Mouse (Mus musculus): ENCODE data around the gene Rbfox1. TPM values are rescaled to one million over a fixed set of nuclear protein-coding genes. Genes with fewer than 3 reads are reported as not detected.

Gene Rbfox1
- polyA plus RNA-seq, 1 experiment from 2014 or later = 52.1 TPM

DNA sequence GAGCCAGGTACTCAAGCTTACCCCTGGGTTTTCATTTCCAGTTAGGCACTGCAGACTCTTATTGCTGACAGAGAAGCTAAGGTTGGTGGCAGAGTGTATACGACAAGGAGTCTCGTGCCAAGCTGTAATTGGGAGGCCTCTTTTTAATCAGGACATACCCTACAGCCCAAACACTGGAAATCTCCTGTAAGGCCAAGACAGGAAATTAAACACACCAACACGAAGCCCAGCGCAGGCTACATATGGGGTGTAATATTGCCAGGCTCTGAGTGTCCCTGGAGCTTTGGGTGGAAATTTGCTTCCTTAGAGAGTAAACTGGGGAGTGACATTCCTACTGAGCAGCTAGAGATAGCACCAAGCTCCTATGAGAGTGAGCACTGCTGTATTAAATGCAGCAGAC lies 279.3 kb downstream of the Rbfox1 start:
- H3K4me2 ChIP-seq = no peak overlapping the region
- H3K9me3 ChIP-seq (replicated peaks) = no peaks in the 10 kb centered on the region
- no peak overlapping the region for H3K4me3 ChIP-seq
- no peak overlapping the region for H3K9ac ChIP-seq
- no peaks in the 10 kb centered on the region for H3K4me1 ChIP-seq
- 78% methylated on average over 4 of the region's 4 CpGs for WGBS
- H3K27ac ChIP-seq = no peak overlapping the region
- no peaks in the 10 kb centered on the region for H3K36me3 ChIP-seq (ENCODE audit: poor library complexity, severe bottlenecking)
- no peaks in the 10 kb centered on the region for H3K27me3 ChIP-seq
- ATAC-seq = no peak

DNA sequence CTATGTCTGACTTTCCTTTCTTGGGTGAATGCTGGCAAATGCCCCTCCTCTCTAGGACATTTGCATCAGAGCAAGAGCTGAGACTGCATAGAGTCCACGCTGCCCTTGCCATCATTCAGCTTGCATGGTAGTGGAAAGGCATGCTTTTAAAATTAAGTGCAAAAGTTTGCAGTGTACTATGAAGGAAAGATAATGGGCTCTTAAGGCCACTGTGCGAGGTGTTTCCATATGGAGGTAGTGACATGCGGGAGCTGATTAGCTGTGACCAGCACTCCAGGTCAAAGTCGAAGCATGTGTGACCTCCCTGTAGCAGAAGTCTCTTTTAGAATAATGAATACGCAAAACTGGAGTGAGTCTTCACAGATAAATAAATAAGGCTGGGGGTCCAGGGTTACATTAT lies 284.2 kb downstream of the Rbfox1 start:
- Histone ChIP-seq H3K27ac (no peak overlapping the region), H3K4me2 (no peak overlapping the region), H3K4me3 (no peak overlapping the region), H3K9ac (no peak overlapping the region), H3K9me3 (replicated peaks) (no peaks in the 10 kb centered on the region), H3K27me3 (no peaks in the 10 kb centered on the region), H3K4me1 (no peaks in the 10 kb centered on the region), H3K36me3 (ENCODE audit: poor library complexity, severe bottlenecking) (no peaks in the 10 kb centered on the region)
- WGBS = 85% methylated on average over 5 of the region's 5 CpGs
- ATAC-seq = no peak

DNA sequence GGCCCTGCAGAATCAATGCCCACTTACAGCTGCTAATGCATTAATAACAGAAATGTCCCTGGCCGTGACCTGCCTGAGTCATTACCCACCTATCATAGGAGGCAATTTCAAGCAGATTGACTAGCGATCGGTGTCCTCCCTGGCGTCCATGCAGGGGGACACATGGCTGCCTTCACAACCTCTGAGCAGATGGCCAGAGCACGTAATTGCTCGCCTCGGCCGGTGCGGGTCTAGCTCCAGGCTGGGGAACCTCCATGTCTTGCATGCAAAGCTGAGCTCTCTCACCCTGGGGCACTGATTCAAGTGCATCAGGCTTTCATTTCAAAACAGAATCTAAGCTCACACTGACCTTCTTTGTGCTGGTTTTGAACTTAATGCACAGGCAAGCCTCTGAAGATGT lies 295.7 kb downstream of the Rbfox1 start:
- Histone ChIP-seq H3K27me3 (no peaks in the 10 kb centered on the region), H3K9me3 (replicated peaks) (no peaks in the 10 kb centered on the region), H3K36me3 (ENCODE audit: poor library complexity, severe bottlenecking) (no peaks in the 10 kb centered on the region), H3K9ac (no peak overlapping the region), H3K4me1 (no peaks in the 10 kb centered on the region), H3K4me3 (no peak overlapping the region), H3K27ac (no peak overlapping the region), H3K4me2 (no peak overlapping the region)
- 94% methylated on average over 9 of the region's 9 CpGs for WGBS
- ATAC-seq = no peak

GRCm38 (mm10) chr16:6182329-6182728 lies 297.2 kb downstream of the Rbfox1 start:
- Histone ChIP-seq H3K27me3 (no peaks in the 10 kb centered on the region), H3K9me3 (replicated peaks) (no peaks in the 10 kb centered on the region), H3K36me3 (ENCODE audit: poor library complexity, severe bottlenecking) (no peaks in the 10 kb centered on the region), H3K9ac (no peak overlapping the region), H3K4me1 (no peaks in the 10 kb centered on the region), H3K4me3 (no peak overlapping the region), H3K4me2 (no peak overlapping the region), H3K27ac (no peak overlapping the region)
- ATAC-seq = no peak

DNA sequence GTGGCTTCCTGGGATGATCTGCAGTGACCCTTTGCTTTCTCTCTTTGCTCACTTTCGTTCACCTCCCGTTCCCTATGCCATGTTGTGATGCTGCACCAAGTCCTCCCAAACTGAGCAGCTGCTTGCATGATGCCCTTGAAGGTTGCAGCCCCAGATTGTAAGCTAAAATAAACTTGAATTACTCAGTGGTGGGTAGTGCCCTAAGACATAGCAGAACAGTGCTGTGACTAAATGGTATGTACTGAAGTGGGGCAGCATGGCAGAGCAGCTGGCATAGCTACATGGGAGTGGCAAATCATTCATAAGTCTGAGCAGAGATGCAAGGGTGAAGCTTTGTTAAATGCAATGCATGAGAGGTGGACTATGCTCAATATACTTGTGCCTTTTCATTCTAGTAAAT lies 307.2 kb downstream of the Rbfox1 start:
- no peak overlapping the region for H3K4me3 ChIP-seq
- 83% methylated on average over 2 of the region's 2 CpGs for WGBS
- no peak for ATAC-seq
- no peak overlapping the region for H3K4me2 ChIP-seq
- no peak overlapping the region for H3K9ac ChIP-seq
- no peaks in the 10 kb centered on the region for H3K4me1 ChIP-seq
- no peaks in the 10 kb centered on the region for H3K36me3 ChIP-seq (ENCODE audit: poor library complexity, severe bottlenecking)
- H3K9me3 ChIP-seq (replicated peaks) = no peaks in the 10 kb centered on the region
- no peak overlapping the region for H3K27ac ChIP-seq
- H3K27me3 ChIP-seq = no peaks in the 10 kb centered on the region

DNA sequence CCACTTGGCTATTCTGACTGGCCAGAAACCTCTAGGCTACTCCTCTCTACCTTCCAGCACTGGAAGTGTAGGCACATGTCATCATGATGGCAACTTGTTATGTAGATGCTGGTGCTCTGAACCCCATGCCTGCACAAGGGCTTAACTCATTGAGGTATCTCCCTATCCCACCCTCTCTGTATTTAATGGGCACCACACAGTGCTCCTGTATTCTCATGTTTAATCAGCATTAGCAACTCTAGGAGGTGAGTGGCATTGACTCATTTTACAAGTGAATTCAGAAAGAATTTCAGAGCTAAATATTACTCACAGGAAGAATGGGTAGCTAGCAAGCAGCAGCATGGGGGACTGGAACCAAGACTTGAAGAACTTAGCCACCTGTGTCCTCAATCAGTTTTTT lies 321.3 kb downstream of the Rbfox1 start:
- H3K9me3 ChIP-seq (replicated peaks) = no peaks in the 10 kb centered on the region
- no peaks in the 10 kb centered on the region for H3K36me3 ChIP-seq (ENCODE audit: poor library complexity, severe bottlenecking)
- no peaks in the 10 kb centered on the region for H3K27me3 ChIP-seq
- no peak overlapping the region for H3K27ac ChIP-seq
- no peak overlapping the region for H3K9ac ChIP-seq
- ATAC-seq = no peak
- no peak overlapping the region for H3K4me3 ChIP-seq
- H3K4me1 ChIP-seq = no peaks in the 10 kb centered on the region
- H3K4me2 ChIP-seq = no peak overlapping the region

DNA sequence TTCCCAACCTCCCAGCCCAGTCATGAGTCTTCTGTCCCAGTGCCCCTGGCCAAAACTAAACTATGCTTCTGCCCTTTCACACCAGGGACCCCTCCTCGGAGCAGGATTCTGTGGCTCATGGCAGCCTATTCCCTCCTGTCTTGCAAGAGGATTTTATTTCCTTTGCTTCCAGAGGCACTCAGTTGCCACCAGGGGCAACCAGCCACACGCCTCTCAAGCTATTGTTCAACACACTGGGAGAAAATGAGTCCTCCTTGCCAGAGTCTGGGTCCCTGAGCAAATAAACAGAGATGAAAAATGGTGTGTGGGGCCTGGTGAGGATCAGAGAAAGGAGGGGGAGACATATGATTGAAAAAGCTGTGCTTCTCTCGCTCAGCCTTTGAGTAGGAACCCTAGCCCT lies 327.8 kb downstream of the Rbfox1 start:
- no peaks in the 10 kb centered on the region for H3K9me3 ChIP-seq (replicated peaks)
- H3K4me3 ChIP-seq = no peak overlapping the region
- H3K27ac ChIP-seq = 0 out of 2 replicates have a peak overlapping the region, but pooled peaks have one; percentile 8
- no peaks in the 10 kb centered on the region for H3K36me3 ChIP-seq (ENCODE audit: poor library complexity, severe bottlenecking)
- H3K27me3 ChIP-seq = no peaks in the 10 kb centered on the region
- H3K4me2 ChIP-seq = no peak overlapping the region
- H3K4me1 ChIP-seq = no peaks in the 10 kb centered on the region
- WGBS = 24% methylated on average over 3 of the region's 3 CpGs
- no peak overlapping the region for H3K9ac ChIP-seq
- no peak for ATAC-seq

- H3K4me3 ChIP-seq = no peak overlapping the region
- no peak overlapping the region for H3K4me2 ChIP-seq
- H3K27me3 ChIP-seq = no peaks in the 10 kb centered on the region
- ATAC-seq = no peak
- H3K27ac ChIP-seq = no peak overlapping the region
- H3K9me3 ChIP-seq (replicated peaks) = no peaks in the 10 kb centered on the region
- no peak overlapping the region for H3K9ac ChIP-seq
- 76% methylated on average over 6 of the region's 6 CpGs for WGBS
- no peaks in the 10 kb centered on the region for H3K36me3 ChIP-seq (ENCODE audit: poor library complexity, severe bottlenecking)
- no peaks in the 10 kb centered on the region for H3K4me1 ChIP-seq
Observed at GRCm38 (mm10) chr16:6227449-6227848, 342.3 kb downstream of the Rbfox1 start.

GRCm38 (mm10) chr16:6232966-6233365 lies 347.8 kb downstream of the Rbfox1 start:
- no peak overlapping the region for H3K27ac ChIP-seq
- no peaks in the 10 kb centered on the region for H3K27me3 ChIP-seq
- H3K9ac ChIP-seq = no peak overlapping the region
- no peaks in the 10 kb centered on the region for H3K36me3 ChIP-seq (ENCODE audit: poor library complexity, severe bottlenecking)
- 95% methylated on average over 2 of the region's 2 CpGs for WGBS
- no peak overlapping the region for H3K4me3 ChIP-seq
- no peaks in the 10 kb centered on the region for H3K9me3 ChIP-seq (replicated peaks)
- no peak for ATAC-seq
- H3K4me2 ChIP-seq = no peak overlapping the region
- no peaks in the 10 kb centered on the region for H3K4me1 ChIP-seq

GRCm38 (mm10) chr16:6241393-6241792 lies 356.2 kb downstream of the Rbfox1 start:
- Histone ChIP-seq H3K27ac (no peak overlapping the region), H3K4me3 (no peak overlapping the region), H3K9me3 (replicated peaks) (no peaks in the 10 kb centered on the region), H3K4me1 (no peaks in the 10 kb centered on the region), H3K36me3 (ENCODE audit: poor library complexity, severe bottlenecking) (no peaks in the 10 kb centered on the region), H3K27me3 (no peaks in the 10 kb centered on the region), H3K9ac (no peak overlapping the region), H3K4me2 (no peak overlapping the region)
- WGBS = 97% methylated on average over 4 of the region's 4 CpGs
- ATAC-seq = no peak

DNA sequence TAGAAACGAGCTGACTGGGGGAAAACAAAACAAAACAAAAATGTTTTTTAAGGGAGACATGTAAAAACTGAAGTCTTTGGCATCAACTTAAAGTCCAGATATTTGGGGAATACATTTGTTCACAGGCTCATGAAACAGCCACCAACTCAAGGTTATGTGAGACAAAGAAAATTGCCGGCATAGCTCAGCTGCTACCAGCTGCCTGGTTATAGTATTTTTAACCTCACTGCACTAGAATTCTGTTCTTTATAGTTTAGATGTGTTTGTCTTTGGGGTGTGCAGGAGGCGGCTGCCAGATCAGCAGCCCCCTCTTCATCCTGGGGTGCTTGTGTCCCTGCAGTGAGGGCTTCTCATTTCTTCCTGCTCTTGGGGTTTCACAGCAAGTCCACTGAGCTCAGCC lies 357.3 kb downstream of the Rbfox1 start:
- H3K4me1 ChIP-seq = no peaks in the 10 kb centered on the region
- WGBS = 83% methylated on average over 3 of the region's 3 CpGs
- no peaks in the 10 kb centered on the region for H3K27me3 ChIP-seq
- H3K4me3 ChIP-seq = no peak overlapping the region
- H3K9me3 ChIP-seq (replicated peaks) = no peaks in the 10 kb centered on the region
- H3K27ac ChIP-seq = no peak overlapping the region
- no peak for ATAC-seq
- no peaks in the 10 kb centered on the region for H3K36me3 ChIP-seq (ENCODE audit: poor library complexity, severe bottlenecking)
- no peak overlapping the region for H3K4me2 ChIP-seq
- no peak overlapping the region for H3K9ac ChIP-seq

DNA sequence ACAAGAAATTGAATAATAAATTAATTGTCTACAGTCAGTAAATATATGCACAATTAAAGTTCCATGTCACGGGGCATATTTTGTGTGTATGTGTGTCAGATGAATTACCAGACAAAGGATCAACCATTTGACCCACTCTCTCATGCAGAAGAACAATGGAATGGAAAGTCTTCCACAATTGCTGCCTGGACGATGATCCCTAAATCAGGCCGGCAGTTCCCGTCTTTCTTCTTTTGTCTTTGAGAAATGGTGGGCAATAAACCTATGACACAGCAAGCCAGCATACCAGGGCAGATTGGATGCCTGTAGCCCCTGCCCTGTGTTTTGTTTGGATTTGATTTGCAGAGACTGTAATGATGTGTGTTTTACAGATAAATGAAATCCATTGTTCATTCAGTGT lies 362.4 kb downstream of the Rbfox1 start:
- Histone ChIP-seq H3K4me2 (no peak overlapping the region), H3K4me1 (no peaks in the 10 kb centered on the region), H3K27me3 (no peaks in the 10 kb centered on the region), H3K36me3 (ENCODE audit: poor library complexity, severe bottlenecking) (no peaks in the 10 kb centered on the region), H3K27ac (no peak overlapping the region), H3K9ac (no peak overlapping the region), H3K4me3 (no peak overlapping the region), H3K9me3 (replicated peaks) (no peaks in the 10 kb centered on the region)
- ATAC-seq = no peak
- WGBS = 49% methylated on average over 4 of the region's 4 CpGs

DNA sequence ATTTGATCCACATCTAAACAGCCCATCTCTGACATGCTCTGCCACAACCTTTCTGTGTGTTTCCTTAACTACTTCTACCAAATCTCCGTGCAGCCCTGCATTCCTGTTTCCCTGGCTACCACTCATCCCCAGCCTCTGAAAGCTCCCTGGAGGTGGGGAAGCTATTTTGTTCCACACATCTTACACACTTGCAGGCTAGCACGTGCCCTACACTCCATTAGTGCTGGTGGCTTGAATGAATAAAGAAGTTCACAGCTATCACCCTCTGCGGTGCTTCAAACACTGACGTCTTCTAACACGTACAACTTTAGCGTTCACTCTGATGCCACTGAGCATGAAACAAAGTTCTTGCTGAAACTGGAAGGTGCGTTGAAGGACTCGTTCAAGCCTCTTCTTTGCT lies 379.4 kb downstream of the Rbfox1 start:
- H3K27ac ChIP-seq = no peak overlapping the region
- no peak overlapping the region for H3K4me3 ChIP-seq
- no peak overlapping the region for H3K9ac ChIP-seq
- no peaks in the 10 kb centered on the region for H3K36me3 ChIP-seq (ENCODE audit: poor library complexity, severe bottlenecking)
- no peaks in the 10 kb centered on the region for H3K27me3 ChIP-seq
- H3K4me1 ChIP-seq = no peaks in the 10 kb centered on the region
- 65% methylated on average over 8 of the region's 8 CpGs for WGBS
- no peak overlapping the region for H3K4me2 ChIP-seq
- H3K9me3 ChIP-seq (replicated peaks) = no peaks in the 10 kb centered on the region
- ATAC-seq = no peak

Measured in forebrain, embryonic 13.5 days (tissue).